Mouse (Mus musculus) spleen, adult 2 months (tissue): ENCODE measurements around the gene Kif1b.

ENCODE experiments used
- CTCF ChIP-seq: fragments of 200-500 bp; IDR thresholded peaks from 2 replicates; pipeline ENCODE4 v1.5.1; 2011; ENCODE audit warnings: mild to moderate bottlenecking, inconsistent platforms; ENCODE audit not compliant: insufficient read depth, insufficient read length, insufficient replicate concordance; ENCODE audit errors: extremely low read depth
- POLR2A ChIP-seq: fragments of 200-500 bp; IDR thresholded peaks from 2 replicates; pipeline ENCODE4 v1.6.1; 2011; ENCODE audit warnings: low read depth, low read length, inconsistent platforms

DNA sequence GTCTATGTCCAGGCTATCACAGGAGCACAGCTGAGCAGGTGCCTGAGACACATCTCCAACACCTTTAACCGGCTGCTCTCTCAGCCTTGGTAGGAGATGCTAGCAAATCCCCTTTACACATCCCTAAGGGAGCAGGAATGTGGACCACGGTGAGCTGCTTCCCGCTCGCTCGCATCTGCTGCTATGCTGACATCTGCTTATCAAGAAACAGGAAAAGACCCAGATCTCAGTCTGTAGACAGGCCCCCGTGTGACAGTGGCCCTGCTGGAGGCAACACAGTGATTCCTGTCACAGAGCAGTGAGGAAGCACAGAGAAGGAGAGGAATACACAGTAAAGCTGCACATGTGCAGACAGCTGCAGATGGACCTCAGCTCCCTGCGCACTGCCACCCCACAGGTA, 28.8 kb upstream of the Kif1b start:
- TF ChIP-seq POLR2A = no peak
- no peak for TF ChIP-seq CTCF
